Mouse (Mus musculus) spleen, adult 10 weeks (tissue): Measurements from ENCODE around the gene Scgb1c1. TPM values are rescaled to one million over a fixed set of nuclear protein-coding genes. Genes with fewer than 3 reads are reported as not detected.

ENCODE experiments used
- polyA plus RNA-seq: library from polyadenylated mRNA; stranded (reverse); fragments of 350-450 nt; fragmentation: Illumina TruSeq; extraction: RNeasy Lipid Tissue Mini Kit (QIAGEN cat#74804); gene quantifications from one replicate; pipeline ENCODE4 v1.2.3, GENCODE M21; 2015; ENCODE audit warnings: low replicate concordance; ENCODE audit not compliant: insufficient read depth

Gene Scgb1c1
- polyA plus RNA-seq: not detected

DNA sequence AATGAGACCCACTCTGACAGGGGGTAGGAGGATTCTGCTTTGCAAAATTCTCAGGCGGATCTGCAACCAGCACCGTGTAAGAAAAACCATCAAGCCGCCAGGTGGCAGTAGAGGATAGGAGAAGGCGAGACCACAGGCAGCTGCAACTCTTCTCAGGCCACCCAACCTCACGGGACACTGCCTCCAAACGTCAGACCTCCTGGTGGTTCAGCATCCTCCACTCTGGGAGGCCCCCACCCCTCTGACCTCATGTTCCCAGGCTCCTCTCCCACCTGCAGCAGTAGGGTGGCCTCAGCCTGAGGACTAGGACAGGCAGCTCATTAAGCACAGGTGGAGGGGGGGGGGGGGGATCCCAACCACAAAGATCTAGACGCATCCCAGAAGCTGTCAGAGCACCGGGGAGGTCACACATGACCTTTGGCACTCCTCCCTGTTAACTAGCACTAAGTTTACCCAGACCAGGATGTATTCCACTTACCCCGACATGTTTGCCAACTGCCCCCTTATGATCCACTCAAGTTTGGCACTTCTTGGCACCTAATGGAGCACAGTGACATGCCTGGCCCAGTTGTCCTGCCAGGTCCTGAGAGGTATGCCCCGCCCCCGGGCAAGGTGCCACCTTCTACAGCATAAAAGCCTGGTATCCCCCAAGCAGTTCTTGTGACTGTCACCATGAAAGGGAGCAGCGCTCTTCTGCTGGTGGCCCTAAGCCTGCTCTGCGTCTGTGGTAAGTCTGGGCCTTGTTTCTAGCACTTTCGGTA is at the start of gene Scgb1c1:
TSS of gene Scgb1c1 (plus strand) at position 643 of the 761 bp plus-strand sequence.

DNA sequence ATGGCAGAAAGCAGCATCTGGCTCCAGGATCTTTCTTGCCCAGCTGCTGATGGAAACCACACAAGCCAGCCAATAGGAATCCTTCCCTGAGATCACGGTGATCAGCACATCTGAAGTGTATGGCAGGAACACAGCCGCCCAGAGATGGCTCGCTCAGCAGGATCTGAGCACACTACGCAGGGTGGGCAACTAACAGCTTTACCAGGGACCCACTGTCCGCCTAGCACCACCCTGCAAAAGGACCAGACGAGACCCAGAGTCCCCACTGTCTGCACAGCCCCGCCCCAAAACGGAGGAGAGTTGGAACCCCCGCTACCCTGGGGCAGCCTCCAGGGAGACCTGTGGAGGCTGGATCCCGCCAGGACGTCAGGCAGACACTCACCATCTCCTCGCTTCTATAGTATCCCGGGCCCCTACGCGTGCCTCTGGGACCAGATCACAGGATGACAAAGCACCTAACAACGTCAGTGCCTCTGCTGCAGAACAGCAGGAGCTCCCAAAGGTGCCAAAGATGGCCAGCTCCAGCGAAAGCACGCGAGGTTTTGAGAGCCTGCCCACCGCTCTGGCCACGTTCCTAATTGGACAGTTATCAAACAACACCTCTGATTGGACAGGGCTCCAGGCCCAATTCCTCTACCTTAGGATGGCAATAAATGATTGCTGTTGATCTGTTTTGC is 23.6 kb upstream of the Scgb1c1 start, which contains the start of gene Zfp941:
TSS of gene Zfp941 (minus strand) at position 526 of the 677 bp plus-strand sequence.

DNA sequence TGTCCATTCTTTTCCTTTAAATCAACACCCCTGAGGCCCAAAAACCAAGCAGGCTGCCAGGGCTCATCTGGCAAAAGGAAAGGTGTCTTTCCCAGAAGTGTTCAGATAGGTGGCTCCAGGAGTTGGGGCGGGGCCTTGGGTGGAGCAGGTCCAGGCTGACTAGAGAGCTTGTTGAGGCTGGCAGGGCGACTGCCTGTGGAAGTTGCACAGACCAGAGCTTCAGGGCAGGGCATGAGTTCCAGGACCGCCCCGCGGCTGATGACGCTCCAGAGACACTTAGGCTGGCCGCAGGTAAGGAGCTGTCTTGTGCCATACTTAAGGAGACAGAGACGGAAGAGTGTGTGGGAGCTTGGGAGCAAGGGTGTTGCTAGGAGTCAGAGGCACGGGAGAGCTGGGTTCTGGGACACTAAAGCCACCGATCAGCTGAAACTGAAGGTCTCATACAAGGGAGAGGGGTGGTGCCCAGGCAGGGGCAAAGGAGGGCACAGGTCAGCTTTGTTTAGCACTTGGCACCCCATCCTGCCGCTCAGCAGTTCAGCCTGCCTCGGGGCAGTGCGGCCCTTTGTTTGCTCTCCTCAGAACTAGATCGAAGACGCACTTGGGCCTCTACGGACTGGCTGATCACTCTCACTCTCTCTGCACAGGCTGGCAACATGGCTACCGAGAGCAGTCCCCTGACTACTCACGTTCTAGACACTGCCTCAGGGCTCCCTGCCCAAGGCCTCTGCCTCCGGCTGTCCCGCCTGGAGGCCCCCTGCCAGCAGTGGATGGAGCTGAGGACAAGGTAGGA is 10.2 kb upstream of the Scgb1c1 start, which contains the start of gene Urah:
TSS of gene Urah (plus strand) at position 51 of the 790 bp plus-strand sequence.

GRCm38 (mm10) chr7:140847755-140848580 is 2.6 kb downstream of the Scgb1c1 start, which contains the start of gene Odf3:
Gene Odf3, plus strand, starts transcription at chr7:140847805.

DNA sequence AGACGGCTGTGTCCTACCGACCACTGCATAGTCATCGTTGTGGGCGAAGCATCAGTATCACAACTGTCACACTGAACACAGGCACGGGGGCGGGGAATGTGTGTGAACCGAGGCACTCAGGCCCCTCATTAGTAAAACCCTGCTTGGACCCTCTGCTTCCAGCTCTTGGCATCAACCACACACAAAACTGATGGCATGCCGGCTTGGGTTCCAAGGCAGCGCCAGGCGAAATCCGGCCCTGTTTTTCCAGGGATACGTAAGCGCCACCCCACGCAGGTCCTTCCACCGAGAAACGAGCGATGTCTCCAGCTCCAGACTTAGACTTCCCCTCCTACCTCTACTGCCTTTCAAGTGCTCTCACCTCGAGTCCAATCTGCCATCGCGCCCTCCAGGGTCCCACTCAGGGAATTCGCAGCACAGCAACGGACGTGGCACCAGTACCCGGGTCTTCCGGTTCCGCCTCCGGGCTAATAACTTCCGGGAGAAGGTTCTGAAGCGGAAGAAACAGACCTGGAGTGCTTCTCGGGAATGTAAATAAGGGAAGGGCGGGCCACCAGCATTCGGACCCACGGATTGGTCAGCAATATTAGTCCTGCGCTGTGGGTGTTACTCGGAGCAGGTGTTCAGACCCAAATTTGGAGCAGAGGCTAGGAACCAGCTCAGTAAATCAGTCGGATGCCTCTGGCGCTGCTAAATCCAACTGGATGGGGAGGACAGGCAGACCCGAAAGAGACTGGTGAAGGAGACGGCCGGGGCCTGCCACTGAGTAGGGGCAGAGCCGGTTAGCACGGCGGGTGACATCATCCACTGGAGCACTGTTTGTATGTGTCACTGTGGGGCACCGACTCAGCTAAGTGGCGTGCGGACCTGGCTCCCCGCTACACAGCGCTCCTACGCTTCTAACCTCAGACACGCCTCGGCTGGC is 10.8 kb downstream of the Scgb1c1 start, which contains the start of gene Gm45785:
TSS of gene Gm45785 (minus strand) at position 472 of the 925 bp plus-strand sequence.

DNA sequence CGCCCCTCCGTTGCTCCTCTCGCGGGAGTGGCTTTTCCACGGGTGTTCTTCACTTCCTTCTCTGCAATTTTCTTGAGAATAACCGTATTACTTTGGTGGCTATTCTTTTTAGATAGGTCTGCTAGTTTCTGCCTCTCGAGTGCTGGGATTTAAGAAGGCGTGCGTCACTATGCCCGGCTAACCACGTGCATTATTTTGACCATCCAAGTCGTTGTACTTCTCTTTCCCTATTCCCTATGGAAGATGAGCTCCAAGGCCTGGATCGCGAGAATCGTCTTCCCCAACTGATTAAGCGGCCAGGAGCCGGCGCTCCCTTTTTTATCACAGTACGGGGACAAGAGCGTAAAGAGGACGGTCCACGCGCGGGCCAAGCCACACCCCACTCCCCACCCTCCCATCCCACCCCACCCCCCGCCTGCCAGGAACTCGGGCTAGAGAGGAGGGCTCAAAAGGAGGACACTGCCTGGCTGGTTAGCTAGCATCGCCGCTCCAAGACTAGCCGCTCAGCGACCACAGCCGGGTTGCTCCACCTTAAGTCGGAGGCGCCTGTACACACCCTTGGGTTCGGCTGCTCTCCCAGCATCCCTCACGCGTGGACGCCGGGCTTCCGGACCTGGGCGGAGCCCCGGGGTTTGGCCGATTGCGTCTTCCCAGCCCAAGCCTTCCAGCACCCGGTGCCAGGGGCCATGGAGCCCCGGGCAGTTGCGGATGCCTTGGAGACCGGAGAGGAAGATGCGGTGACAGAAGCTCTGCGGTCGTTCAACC is 11.6 kb downstream of the Scgb1c1 start, which contains the start of gene Ric8a:
TSS of gene Ric8a (plus strand) at position 173 of the 765 bp plus-strand sequence.

DNA sequence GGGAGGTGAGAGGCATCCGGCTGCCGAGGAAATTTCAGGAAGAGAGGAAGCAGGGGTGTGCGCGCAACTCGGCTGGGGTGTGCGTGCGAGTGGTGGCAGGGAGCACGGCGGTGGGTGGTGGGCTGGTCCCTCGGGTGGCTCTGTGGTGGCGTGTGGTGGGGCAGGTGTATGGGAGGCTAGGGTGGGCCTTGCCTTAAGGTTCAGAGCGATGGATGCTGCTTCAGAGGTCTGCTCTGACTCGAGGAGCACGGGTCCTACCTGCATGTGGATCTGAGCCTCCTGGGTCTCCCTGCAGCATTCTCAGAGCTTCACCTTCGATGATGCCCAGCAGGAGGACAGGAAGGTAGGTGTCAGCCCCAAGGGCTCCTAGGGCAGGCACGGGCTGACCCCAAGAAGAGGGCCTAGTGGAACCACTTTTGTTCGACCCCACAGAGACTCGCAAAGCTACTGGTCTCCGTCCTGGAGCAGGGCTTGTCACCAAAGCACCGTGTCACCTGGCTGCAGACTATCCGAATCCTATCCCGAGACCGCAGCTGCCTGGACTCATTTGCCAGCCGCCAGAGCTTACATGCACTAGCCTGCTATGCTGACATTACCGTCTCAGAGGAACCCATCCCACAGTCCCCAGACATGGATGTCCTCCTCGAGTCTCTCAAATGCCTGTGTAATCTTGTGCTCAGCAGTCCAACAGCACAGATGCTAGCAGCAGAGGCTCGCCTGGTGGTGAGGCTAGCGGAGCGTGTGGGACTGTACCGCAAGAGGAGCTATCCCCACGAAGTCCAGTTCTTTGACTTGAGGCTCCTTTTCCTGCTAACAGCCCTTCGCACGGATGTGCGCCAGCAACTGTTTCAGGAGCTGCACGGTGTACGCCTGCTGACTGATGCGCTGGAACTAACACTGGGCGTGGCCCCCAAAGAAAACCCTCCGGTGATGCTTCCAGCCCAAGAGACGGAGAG is 12.5 kb downstream of the Scgb1c1 start, which contains the start of gene Bet1l:
TSS of gene Bet1l (minus strand) at position 28 of the 956 bp plus-strand sequence.

GRCm38 (mm10) chr7:140881696-140882468 is 36.5 kb downstream of the Scgb1c1 start, which contains the start of the genes Psmd13 and Sirt3:
Gene Psmd13, plus strand, starts transcription at chr7:140881968.
Gene Sirt3, minus strand, starts transcription at chr7:140882309.

Other genes with a start within 250 kb of the Scgb1c1 start
- gene Olfr46, start 244.3 kb upstream of the Scgb1c1 start, polyA plus RNA-seq: not detected
- not detected for gene Olfr61, start 216.6 kb upstream of the Scgb1c1 start, polyA plus RNA-seq
- not detected for gene Olfr53, start 199.1 kb upstream of the Scgb1c1 start, polyA plus RNA-seq
- not detected for gene Olfr539, start 185.6 kb upstream of the Scgb1c1 start, polyA plus RNA-seq
- gene Olfr45, start 163.6 kb upstream of the Scgb1c1 start, polyA plus RNA-seq: not detected
- gene Olfr541, start 148.3 kb upstream of the Scgb1c1 start, polyA plus RNA-seq: not detected
- gene Cyp2e1, start 81.8 kb upstream of the Scgb1c1 start, polyA plus RNA-seq: 5.1 TPM
- gene Syce1, start 57.7 kb upstream of the Scgb1c1 start, polyA plus RNA-seq: 0.75 TPM
- not detected for gene Zfp941, start 23.4 kb upstream of the Scgb1c1 start, polyA plus RNA-seq
- gene Urah, start 10.5 kb upstream of the Scgb1c1 start, polyA plus RNA-seq: not detected
- gene Odf3, start 2.3 kb downstream of the Scgb1c1 start, polyA plus RNA-seq: not detected
- gene Gm45785, start 10.8 kb downstream of the Scgb1c1 start, polyA plus RNA-seq: not detected
- gene Ric8a, start 11.4 kb downstream of the Scgb1c1 start, polyA plus RNA-seq: 50.8 TPM
- gene Bet1l, start 12.0 kb downstream of the Scgb1c1 start, polyA plus RNA-seq: 16.2 TPM
- gene Psmd13, start 36.4 kb downstream of the Scgb1c1 start, polyA plus RNA-seq: 119 TPM
- 10.2 TPM for gene Sirt3, start 36.8 kb downstream of the Scgb1c1 start, polyA plus RNA-seq
- not detected for gene Cox8b, start 54.9 kb downstream of the Scgb1c1 start, polyA plus RNA-seq
- gene Nlrp6, start 75.4 kb downstream of the Scgb1c1 start, polyA plus RNA-seq: 0.07 TPM
- gene Pgghg, start 95.8 kb downstream of the Scgb1c1 start, polyA plus RNA-seq: 11.0 TPM
- gene Ifitm5, start 104.7 kb downstream of the Scgb1c1 start, polyA plus RNA-seq: 0.47 TPM
- gene Gm45717, start 110.4 kb downstream of the Scgb1c1 start, polyA plus RNA-seq: not detected
- gene Ifitm2, start 110.4 kb downstream of the Scgb1c1 start, polyA plus RNA-seq: 142 TPM
- gene Ifitm1, start 121.7 kb downstream of the Scgb1c1 start, polyA plus RNA-seq: 72.5 TPM
- gene Ifitm3, start 165.2 kb downstream of the Scgb1c1 start, polyA plus RNA-seq: 262 TPM
- gene Ifitm6, start 172.4 kb downstream of the Scgb1c1 start, polyA plus RNA-seq: 60.0 TPM
- gene Gm17387, start 183.6 kb downstream of the Scgb1c1 start, polyA plus RNA-seq: not detected
- 0.21 TPM for gene B4galnt4, start 215.6 kb downstream of the Scgb1c1 start, polyA plus RNA-seq
- gene Pkp3, start 232.7 kb downstream of the Scgb1c1 start, polyA plus RNA-seq: 14.6 TPM